Mouse (Mus musculus) liver, embryonic 14.5 days (tissue): ENCODE results near the gene Dnali1. TPM values are rescaled to one million over a fixed set of nuclear protein-coding genes. Genes with fewer than 3 reads are reported as not detected.

Experiments used
- ATAC-seq: fragments of 200-750 bp; cut with Nextera tagmentation; 2 replicates; pipeline ENCODE4 v1.8.0; 2017; ENCODE audit warnings: moderate number of reproducible peaks, mild to moderate bottlenecking, moderate library complexity; ENCODE audit not compliant: insufficient read depth
- DNase-seq, 3 experiments: peaks; one replicate each; pipeline ENCODE4 v3.0.0-alpha.2; 2012 to 2013; ENCODE audit warnings: low read depth in 3 of 3, low spot score in 3 of 3
- H3K27ac ChIP-seq: fragments of 300-500 bp; sonication (generic); 2 replicates; pipeline ENCODE4 v1.5.1; 2014; ENCODE audit warnings: moderate library complexity, mild to moderate bottlenecking, control low read depth, inconsistent platforms
- H3K27me3 ChIP-seq: fragments of 300-500 bp; sonication (generic); 2 replicates; pipeline ENCODE4 v1.6.1; 2014; ENCODE audit warnings: mild to moderate bottlenecking, low read length, moderate library complexity; ENCODE audit not compliant: control insufficient read depth, insufficient read depth
- H3K36me3 ChIP-seq: fragments of 300-500 bp; sonication (generic); replicated peaks from 2 replicates; pipeline ENCODE4 v1.6.1; 2014; ENCODE audit warnings: low read depth; ENCODE audit not compliant: control insufficient read depth, insufficient read depth
- H3K4me1 ChIP-seq, 2 experiments: fragments of 200-500 bp in 1 of 2; fragments of 300-500 bp in 1 of 2; sonication (generic) in 1 of 2; replicated peaks; 2 replicates each; pipeline ENCODE4 v1.6.1; 2012 to 2014; ENCODE audit warnings: antibody characterized with exemption in 1 of 2, inconsistent platforms in 1 of 2, low read length in 1 of 2; ENCODE audit not compliant: control insufficient read depth in 2 of 2, insufficient read depth in 2 of 2
- H3K4me2 ChIP-seq: fragments of 300-500 bp; sonication (generic); 2 replicates; pipeline ENCODE4 v1.6.1; 2014; ENCODE audit warnings: low read depth, mild to moderate bottlenecking, control low read depth, moderate library complexity
- H3K4me3 ChIP-seq, 2 experiments: fragments of 200-500 bp in 1 of 2; fragments of 300-500 bp in 1 of 2; sonication (generic) in 1 of 2; 2 replicates each; pipeline ENCODE4 v1.5.1; 2012 to 2014; ENCODE audit warnings: low read depth in 2 of 2, low read length in 2 of 2, mild to moderate bottlenecking in 2 of 2, control low read depth in 1 of 2, inconsistent platforms in 1 of 2, moderate library complexity in 1 of 2; ENCODE audit not compliant: insufficient read depth in 1 of 2
- H3K9ac ChIP-seq: fragments of 300-500 bp; sonication (generic); replicated peaks from 2 replicates; pipeline ENCODE4 v1.6.1; 2014; ENCODE audit warnings: mild to moderate bottlenecking, control low read depth, moderate library complexity
- H3K9me3 ChIP-seq: fragments of 300-500 bp; sonication (generic); 2 replicates; pipeline ENCODE4 v1.6.1; 2016; ENCODE audit warnings: low read length, mixed read lengths; ENCODE audit not compliant: control insufficient read depth
- CTCF ChIP-seq: IDR thresholded peaks from 2 replicates; pipeline ENCODE4 v1.5.1; 2016; ENCODE audit warnings: antibody characterized with exemption, low read depth, control low read depth
- EP300 ChIP-seq: IDR thresholded peaks from 2 replicates; pipeline ENCODE4 v1.6.1; 2016; ENCODE audit warnings: antibody characterized with exemption, low read depth
- WGBS: fragments of 180-500 bp; shearing (Covaris S2); extraction: QIAGEN DNeasy Blood & Tissue Kit; methylation state at CpG from one replicate; pipeline ENCODE4 v1.1.7; 2014; ENCODE audit not compliant: insufficient replicate concordance; 5-methylcytosine and 5-hydroxymethylcytosine counted together
- polyA plus RNA-seq, 2 experiments: library from polyadenylated mRNA; depleted of rRNA in 1 of 2; stranded (reverse) in 1 of 2; unstranded in 1 of 2; fragments of >200 nt; fragmentation: Nextera tagmentation in 1 of 2; extraction: Ambion mirVana in 1 of 2; gene quantifications; 2 replicates each; pipeline versions ENCODE4 v1.2.1 to v1.2.3; 2012 to 2014

Gene Dnali1
- polyA plus RNA-seq, 2 experiments: 0.10 TPM; not detected in 1

DNA sequence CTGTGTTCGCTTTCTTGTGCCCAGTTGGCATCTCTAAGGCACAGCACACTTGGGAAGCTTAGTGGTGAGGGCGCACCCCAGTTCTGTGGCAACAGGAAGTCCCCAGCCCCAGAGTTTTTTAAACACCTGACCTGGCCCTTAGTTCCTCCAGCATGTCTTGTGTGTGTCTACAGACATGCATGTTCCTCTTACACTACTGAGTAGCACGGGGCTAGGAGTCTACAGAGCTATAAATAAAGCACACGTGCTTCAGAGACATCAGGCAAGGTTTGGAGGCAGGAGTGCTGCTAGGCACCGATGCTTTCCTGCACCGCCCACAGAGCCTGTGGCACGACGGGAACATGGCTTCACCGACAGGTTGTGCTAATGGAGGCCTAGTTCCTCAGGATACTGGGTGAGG is 10.1 kb downstream of the Dnali1 start:
- no peak for TF ChIP-seq EP300
- TF ChIP-seq CTCF: no peak
- Histone ChIP-seq H3K27me3 (no peaks in the 10 kb centered on the region), H3K9me3 (no peaks in the 10 kb centered on the region), H3K4me3 (no peak overlapping the region), H3K9ac (no peak overlapping the region), H3K27ac (no peak overlapping the region), H3K4me2 (no peak overlapping the region), H3K36me3 (peaks cover 37% of the 10 kb centered on the region), H3K4me1 (peaks cover 0 to 2% of the 10 kb centered on the region in 2 experiments; a peak in 1 of 4 replicates)
- WGBS: 76% methylated on average over 9 of the region's 9 CpGs
- DNase-seq (no peak), ATAC-seq (no peak)

DNA sequence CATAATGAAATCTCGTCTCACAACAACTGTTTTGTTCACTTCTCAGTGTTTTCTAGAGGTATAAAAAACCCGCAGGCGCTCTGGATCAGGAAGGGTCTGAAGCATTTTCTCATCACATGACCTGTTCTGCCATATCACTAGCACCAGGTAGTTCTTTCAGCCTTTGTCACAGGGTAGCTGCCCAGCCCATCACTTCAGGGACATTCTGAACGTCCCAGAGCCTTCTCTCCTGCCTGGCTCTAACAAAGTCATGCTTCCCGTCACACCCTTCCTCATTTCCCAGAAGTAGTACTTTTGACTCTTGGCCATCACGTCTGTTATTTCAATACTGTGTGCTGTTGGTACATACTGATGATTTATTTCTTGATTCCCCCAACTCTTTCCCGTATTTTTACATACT is 21.0 kb downstream of the Dnali1 start:
- Histone ChIP-seq H3K27me3 (no peaks in the 10 kb centered on the region), H3K9ac (no peak overlapping the region), H3K27ac (no peak overlapping the region), H3K4me1 (peaks cover 4 to 6% of the 10 kb centered on the region in 2 experiments), H3K4me3 (no peak overlapping the region), H3K4me2 (no peak overlapping the region), H3K36me3 (peaks cover 79% of the 10 kb centered on the region), H3K9me3 (no peaks in the 10 kb centered on the region)
- DNase-seq (no peak), ATAC-seq (no peak)
- 73% methylated on average over 7 of the region's 7 CpGs for WGBS
- TF ChIP-seq CTCF (no peak), EP300 (no peak)

GRCm38 (mm10) chr4:125034341-125034740 is 31.2 kb downstream of the Dnali1 start:
- Histone ChIP-seq H3K9me3 (no peaks in the 10 kb centered on the region), H3K27ac (no peak overlapping the region), H3K4me3 (no peak overlapping the region), H3K36me3 (peaks cover 24% of the 10 kb centered on the region), H3K9ac (no peak overlapping the region), H3K4me1 (peaks cover 27 to 31% of the 10 kb centered on the region in 2 experiments), H3K27me3 (no peaks in the 10 kb centered on the region), H3K4me2 (no peak overlapping the region)
- 85% methylated on average over 4 of the region's 4 CpGs for WGBS
- ATAC-seq (no peak), DNase-seq (no peak)
- TF ChIP-seq CTCF: no peak
- no peak for TF ChIP-seq EP300

DNA sequence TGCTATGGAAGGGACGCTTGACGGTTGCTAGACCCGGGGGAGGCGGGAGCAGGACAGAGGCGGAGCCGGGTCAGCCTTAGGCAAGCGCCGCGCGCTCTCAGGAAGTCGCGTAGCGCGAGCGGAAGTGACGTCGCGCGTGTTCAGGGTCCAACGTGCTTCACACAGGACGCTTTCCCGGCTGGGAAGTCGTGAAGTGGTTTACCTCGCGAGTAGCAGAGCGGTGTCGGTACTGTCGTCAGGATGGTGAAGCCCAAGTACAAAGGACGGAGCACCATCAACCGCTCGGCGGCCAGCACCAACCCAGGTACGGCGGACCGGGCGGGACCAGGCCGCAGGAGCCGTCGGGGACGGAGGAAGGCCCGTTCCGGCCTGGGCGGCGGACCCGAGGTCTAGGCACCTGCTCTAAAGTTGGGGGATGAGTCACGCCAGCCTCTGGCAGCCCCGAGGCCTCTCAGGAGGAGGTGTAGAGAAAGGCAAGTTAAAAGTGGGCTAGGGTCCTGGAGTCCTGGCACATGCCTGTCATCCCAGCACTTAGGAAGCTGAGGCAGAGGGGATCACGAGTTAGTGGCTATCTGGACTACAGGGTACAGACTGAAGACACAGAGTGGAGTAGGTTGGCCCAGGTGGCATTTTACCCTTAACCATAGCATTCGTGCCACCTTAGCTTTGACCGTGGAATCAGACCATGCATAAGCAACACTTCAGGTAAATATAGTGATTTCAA is 35.5 kb downstream of the Dnali1 start:
- H3K36me3 ChIP-seq: peaks cover 7% of the 10 kb centered on the region
- ATAC-seq (peak; percentile 98), DNase-seq (peak; percentile 82 to 85 (median 82))
- H3K27ac ChIP-seq: no peak overlapping the region; the same call in 1 of the 2 replicates
- H3K4me2 ChIP-seq: peak overlapping the region; percentile 91
- H3K4me1 ChIP-seq: peaks cover 4 to 9% of the 10 kb centered on the region in 2 experiments
- TF ChIP-seq CTCF: no peak
- TF ChIP-seq EP300: no peak
- no peaks in the 10 kb centered on the region for H3K9me3 ChIP-seq
- H3K9ac ChIP-seq: peak overlapping the region; percentile 83
- under 1% methylated on average over 50 of the region's 50 CpGs for WGBS
- peak overlapping the region; percentile 72 to 92 for H3K4me3 ChIP-seq
- H3K27me3 ChIP-seq: no peaks in the 10 kb centered on the region

GRCm38 (mm10) chr4:125020780-125021538 is 44.5 kb downstream of the Dnali1 start:
- no peak overlapping the region for H3K4me3 ChIP-seq
- no peak overlapping the region for H3K4me2 ChIP-seq
- H3K36me3 ChIP-seq: no peaks in the 10 kb centered on the region
- WGBS: 27% methylated on average over 11 of the region's 11 CpGs
- no peak overlapping the region for H3K9ac ChIP-seq
- H3K4me1 ChIP-seq: no peaks in the 10 kb centered on the region
- no peak overlapping the region for H3K27ac ChIP-seq
- ATAC-seq: no peak
- H3K27me3 ChIP-seq: no peaks in the 10 kb centered on the region
- H3K9me3 ChIP-seq: no peaks in the 10 kb centered on the region
- no peak for DNase-seq
- TF ChIP-seq EP300 (no peak), CTCF (peak; percentile 34)
